Mouse (Mus musculus) megakaryocyte, adult 5-6 weeks (primary cell): ENCODE measurements around the gene Pah. TPM values are rescaled to one million over a fixed set of nuclear protein-coding genes. Genes with fewer than 3 reads are reported as not detected.

Experiments
- ATAC-seq: 2 replicates; pipeline ENCODE4 v1.8.0; 2016; ENCODE audit warnings: mild to moderate bottlenecking, inconsistent platforms; ENCODE audit not compliant: poor library complexity, severe bottlenecking
- total RNA-seq, 2 experiments: library from RNA; stranded (forward) in 1 of 2; stranded (reverse) in 1 of 2; fragments of 153-499, 151-499 nt in 1 of 2; fragments of 221-1000, 200-1000 nt in 1 of 2; gene quantifications; 2 replicates each; pipeline versions ENCODE4 v1.2.3 to v1.2.4; 2015 to 2017

The Pah gene
- not detected in 2 replicates for total RNA-seq (2015)
- not detected in 2 replicates for total RNA-seq (2017)

GRCm38 (mm10) chr10:87521646-87522045 lies at the start of gene Pah:
TSS of gene Pah (plus strand) at chr10:87521795.
- no peak for ATAC-seq

- ATAC-seq, result no peak
These were observed 48.0 kb upstream of the Pah start for GRCm38 (mm10) chr10:87473475-87474131.

- no peak for ATAC-seq
These were observed 46.6 kb upstream of the Pah start for GRCm38 (mm10) chr10:87474971-87475370.

- no peak for ATAC-seq
These were observed 43.7 kb upstream of the Pah start for GRCm38 (mm10) chr10:87477895-87478294.

- no peak for ATAC-seq
These were observed 36.5 kb upstream of the Pah start for GRCm38 (mm10) chr10:87484831-87485720.

GRCm38 (mm10) chr10:87485721-87486620 lies 35.6 kb upstream of the Pah start:
- ATAC-seq, result no peak

GRCm38 (mm10) chr10:87488429-87489145 lies 33.0 kb upstream of the Pah start:
- ATAC-seq, result no peak

- no peak for ATAC-seq
These were observed 32.2 kb upstream of the Pah start for GRCm38 (mm10) chr10:87489246-87490009.

GRCm38 (mm10) chr10:87490328-87490727 lies 31.3 kb upstream of the Pah start:
- ATAC-seq, result no peak

GRCm38 (mm10) chr10:87491485-87492040 lies 30.0 kb upstream of the Pah start:
- no peak for ATAC-seq

GRCm38 (mm10) chr10:87492332-87492660 lies 29.3 kb upstream of the Pah start:
- no peak for ATAC-seq

- no peak for ATAC-seq
These were observed 28.7 kb upstream of the Pah start for GRCm38 (mm10) chr10:87492661-87493551.

GRCm38 (mm10) chr10:87493576-87493975 lies 28.0 kb upstream of the Pah start, which contains the start of gene Ascl1:
TSS of gene Ascl1 (minus strand) at chr10:87493660.
- ATAC-seq, result no peak

- ATAC-seq, result no peak
These were observed 27.4 kb upstream of the Pah start for GRCm38 (mm10) chr10:87494176-87494575.

GRCm38 (mm10) chr10:87494596-87494995 lies 27.0 kb upstream of the Pah start:
- no peak for ATAC-seq

GRCm38 (mm10) chr10:87497056-87497455 lies 24.5 kb upstream of the Pah start:
- ATAC-seq, result no peak

GRCm38 (mm10) chr10:87500926-87501658 lies 20.5 kb upstream of the Pah start:
- ATAC-seq, result no peak

- no peak for ATAC-seq
These were observed 19.9 kb upstream of the Pah start for GRCm38 (mm10) chr10:87501659-87502042.
